Mouse (Mus musculus) gastrocnemius, postnatal 10 days (tissue): ENCODE measurements at regions not wholly inside any gene's neighbourhood (a gene's known extent, or its start where the extent isn't known, plus 50 kb on each side); places are given as distances from the start of the nearest gene placed in this dataset.
A peak's percentile ranks its signal among the peaks of the same experiment; 100 is the strongest.

Experiments
- DNase-seq: peaks from one replicate; pipeline ENCODE4 v3.0.0; 2021; ENCODE audit warnings: mixed read lengths

GRCm38 (mm10) chr1:125307223-125307622, 128.3 kb downstream of the Actr3 start:
- no peak for DNase-seq

GRCm38 (mm10) chr1:125298520-125299090, 136.9 kb downstream of the Actr3 start:
- no peak for DNase-seq

GRCm38 (mm10) chr1:125295646-125296045, 139.9 kb downstream of the Actr3 start:
- DNase-seq, result no peak

GRCm38 (mm10) chr1:125290320-125291021, 145.1 kb downstream of the Actr3 start:
- DNase-seq, result no peak

GRCm38 (mm10) chr1:125286347-125286746, 149.2 kb downstream of the Actr3 start:
- DNase-seq, result no peak

GRCm38 (mm10) chr1:125284693-125285092, 150.8 kb downstream of the Actr3 start:
- no peak for DNase-seq

GRCm38 (mm10) chr1:125273752-125274151, 161.8 kb downstream of the Actr3 start:
- no peak for DNase-seq

- DNase-seq, result no peak
These were observed 171.8 kb downstream of the Actr3 start for GRCm38 (mm10) chr1:125263684-125264083.

GRCm38 (mm10) chr1:125263068-125263467, 172.5 kb downstream of the Actr3 start:
- DNase-seq, result no peak

GRCm38 (mm10) chr1:125242345-125242744, 193.2 kb downstream of the Actr3 start:
- DNase-seq, result peak; percentile 4

- no peak for DNase-seq
These were observed 193.8 kb downstream of the Actr3 start for GRCm38 (mm10) chr1:125241717-125242116.

GRCm38 (mm10) chr1:125237595-125237988, 197.9 kb downstream of the Actr3 start:
- DNase-seq, result no peak

GRCm38 (mm10) chr1:125236948-125237594, 198.5 kb downstream of the Actr3 start:
- DNase-seq, result no peak

GRCm38 (mm10) chr1:125234747-125235146, 200.8 kb downstream of the Actr3 start:
- DNase-seq, result no peak

GRCm38 (mm10) chr1:125223370-125223769, 212.2 kb downstream of the Actr3 start:
- no peak for DNase-seq

- DNase-seq, result no peak
These were observed 219.3 kb downstream of the Actr3 start for GRCm38 (mm10) chr1:125216192-125216591.

- no peak for DNase-seq
These were observed 248.4 kb downstream of the Actr3 start for GRCm38 (mm10) chr1:125187091-125187490.

- DNase-seq, result no peak
These were observed 259.2 kb downstream of the Actr3 start for GRCm38 (mm10) chr1:125176124-125176937.

GRCm38 (mm10) chr1:125174725-125175124, 260.8 kb downstream of the Actr3 start:
- DNase-seq, result no peak

GRCm38 (mm10) chr1:125172474-125172873, 263.1 kb downstream of the Actr3 start:
- DNase-seq, result no peak

GRCm38 (mm10) chr1:125165226-125165625, 270.3 kb downstream of the Actr3 start:
- no peak for DNase-seq

GRCm38 (mm10) chr1:125158481-125158880, 277.0 kb downstream of the Actr3 start:
- DNase-seq, result no peak

GRCm38 (mm10) chr1:125156093-125156492, 279.4 kb downstream of the Actr3 start:
- DNase-seq, result no peak
